Mouse (Mus musculus): ENCODE data around the gene Tlk1. TPM values are rescaled to one million over a fixed set of nuclear protein-coding genes. Genes with fewer than 3 reads are reported as not detected.

Tlk1 gene
- polyA plus RNA-seq, 1 experiment: 38.2 TPM

GRCm38 (mm10) chr2:70682324-70682723 is 143.2 kb downstream of the Tlk1 start:
- TF ChIP-seq CTCF (IDR thresholded peaks at IDR 0.05; ENCODE audit: borderline replicate concordance, extremely low read depth, insufficient read depth, insufficient read length) (no peak), POLR2A (IDR thresholded peaks at IDR 0.05; ENCODE audit: borderline replicate concordance, extremely low read depth, insufficient read depth, insufficient read length, poor library complexity, severe bottlenecking) (no peak)
- DNase-seq (ENCODE audit: low read depth): no peak

- DNase-seq (ENCODE audit: low read depth): peak; percentile 67
These were observed 151.9 kb downstream of the Tlk1 start for GRCm38 (mm10) chr2:70673445-70674126.

GRCm38 (mm10) chr2:70672476-70672875 is 153.1 kb downstream of the Tlk1 start:
- TF ChIP-seq POLR2A (IDR thresholded peaks at IDR 0.05; ENCODE audit: borderline replicate concordance, extremely low read depth, insufficient read depth, insufficient read length, poor library complexity, severe bottlenecking) (no peak), CTCF (IDR thresholded peaks at IDR 0.05; ENCODE audit: borderline replicate concordance, extremely low read depth, insufficient read depth, insufficient read length) (no peak)
- no peak for DNase-seq (ENCODE audit: low read depth)

More at GRCm38 (mm10) chr2:70673445-70674126, 151.9 kb downstream of the Tlk1 start:
- TF ChIP-seq POLR2A (IDR thresholded peaks at IDR 0.05; ENCODE audit: borderline replicate concordance, extremely low read depth, insufficient read depth, insufficient read length, poor library complexity, severe bottlenecking): no peak
- TF ChIP-seq CTCF (IDR thresholded peaks at IDR 0.05; ENCODE audit: borderline replicate concordance, extremely low read depth, insufficient read depth, insufficient read length): no peak

- TF ChIP-seq CTCF (IDR thresholded peaks at IDR 0.05; ENCODE audit: borderline replicate concordance, extremely low read depth, insufficient read depth, insufficient read length): no peak
- TF ChIP-seq POLR2A (IDR thresholded peaks at IDR 0.05; ENCODE audit: borderline replicate concordance, extremely low read depth, insufficient read depth, insufficient read length, poor library complexity, severe bottlenecking): no peak
- no peak for DNase-seq (ENCODE audit: low read depth)
These were observed 155.6 kb downstream of the Tlk1 start for GRCm38 (mm10) chr2:70669896-70670295.

- no peak for TF ChIP-seq CTCF (IDR thresholded peaks at IDR 0.05; ENCODE audit: borderline replicate concordance, extremely low read depth, insufficient read depth, insufficient read length)
- no peak for TF ChIP-seq POLR2A (IDR thresholded peaks at IDR 0.05; ENCODE audit: borderline replicate concordance, extremely low read depth, insufficient read depth, insufficient read length, poor library complexity, severe bottlenecking)
These were observed 156.3 kb downstream of the Tlk1 start for GRCm38 (mm10) chr2:70669241-70669640.

GRCm38 (mm10) chr2:70667016-70667415 is 158.5 kb downstream of the Tlk1 start:
- no peak for TF ChIP-seq CTCF (IDR thresholded peaks at IDR 0.05; ENCODE audit: borderline replicate concordance, extremely low read depth, insufficient read depth, insufficient read length)
- no peak for TF ChIP-seq POLR2A (IDR thresholded peaks at IDR 0.05; ENCODE audit: borderline replicate concordance, extremely low read depth, insufficient read depth, insufficient read length, poor library complexity, severe bottlenecking)

More at GRCm38 (mm10) chr2:70669241-70669640, 156.3 kb downstream of the Tlk1 start:
- no peak for DNase-seq (ENCODE audit: low read depth)

GRCm38 (mm10) chr2:70663764-70664163 is 161.8 kb downstream of the Tlk1 start:
- peak; percentile 53 for DNase-seq (ENCODE audit: low read depth)
- no peak for TF ChIP-seq POLR2A (IDR thresholded peaks at IDR 0.05; ENCODE audit: borderline replicate concordance, extremely low read depth, insufficient read depth, insufficient read length, poor library complexity, severe bottlenecking)
- TF ChIP-seq CTCF (IDR thresholded peaks at IDR 0.05; ENCODE audit: borderline replicate concordance, extremely low read depth, insufficient read depth, insufficient read length): peak; percentile 24; the same call in 1 of the 2 replicates

More at GRCm38 (mm10) chr2:70667016-70667415, 158.5 kb downstream of the Tlk1 start:
- DNase-seq (ENCODE audit: low read depth): no peak

Other genes starting within 250 kb of the Tlk1 start
- gene Gorasp2, start 164.2 kb downstream of the Tlk1 start, polyA plus RNA-seq (2012; rRNA removed): 79.5 and 96.4 TPM in 2 replicates
- gene Gm26558, start 163.6 kb downstream of the Tlk1 start, polyA plus RNA-seq (2012; rRNA removed): 0.63 and 1.0 TPM in 2 replicates
- gene Dcaf17, start 229.6 kb upstream of the Tlk1 start, polyA plus RNA-seq (2012; rRNA removed): 10.0 and 11.2 TPM in 2 replicates
- gene Mettl8, start 229.9 kb upstream of the Tlk1 start, polyA plus RNA-seq (2012; rRNA removed): 11.8 and 13.2 TPM in 2 replicates

All from brain, embryonic 14.5 days (tissue).